Mouse (Mus musculus): Measurements from ENCODE around the gene Kazald1.

DNA sequence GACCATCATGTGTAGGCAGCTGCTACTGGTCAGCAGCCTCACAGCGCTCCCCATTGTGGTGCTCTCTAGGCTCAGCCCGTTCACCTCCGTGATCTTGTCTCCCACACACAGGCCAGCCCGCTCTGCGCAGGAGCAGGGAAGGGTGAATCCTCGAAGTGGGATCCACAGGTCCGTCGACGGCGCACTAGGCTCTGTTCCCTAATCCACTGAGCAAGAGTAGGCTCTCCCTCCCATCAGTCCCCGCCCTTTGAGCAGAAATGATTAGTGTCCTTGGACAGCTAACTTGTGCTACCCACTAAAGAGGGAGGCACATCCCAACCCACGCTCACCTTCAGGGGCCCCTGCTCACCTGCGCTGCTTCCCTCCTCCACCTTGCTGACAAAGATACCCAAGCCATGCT lies 34.8 kb upstream of the Kazald1 start:
- no peak for TF ChIP-seq CTCF (IDR thresholded peaks at IDR 0.05; ENCODE audit: low read depth)
- no peak for TF ChIP-seq EP300 (IDR thresholded peaks at IDR 0.05; ENCODE audit: low read depth)

Data from heart, postnatal 0 days (tissue).